Mouse (Mus musculus): ENCODE measurements around the gene Nod2. TPM values are rescaled to one million over a fixed set of nuclear protein-coding genes. Genes with fewer than 3 reads are reported as not detected.

Gene Nod2
- polyA plus RNA-seq, 1 experiment from 2014 or later, result 0.04 TPM

Other genes with a start within 250 kb of the Nod2 start
- 50.5 and 61.1 TPM in 2 replicates for gene Nkd1, start 126.0 kb upstream of the Nod2 start, polyA plus RNA-seq (2014; fragmentation: Nextera tagmentation; extraction: Ambion mirVana)
- gene Snx20, start 11.2 kb upstream of the Nod2 start, polyA plus RNA-seq (2014; fragmentation: Nextera tagmentation; extraction: Ambion mirVana), result 0.74 and 1.4 TPM in 2 replicates
- gene Cyld, start 49.7 kb downstream of the Nod2 start, polyA plus RNA-seq (2014; fragmentation: Nextera tagmentation; extraction: Ambion mirVana), result 13.5 and 14.4 TPM in 2 replicates